Mouse (Mus musculus) layer of hippocampus, adult 9-10 months (tissue): ENCODE measurements around the gene Ppp4r1.

Experiments used
- DNase-seq: peaks from one replicate; pipeline ENCODE4 v3.0.0; 2022; ENCODE audit warnings: low spot score

The Ppp4r1 gene

DNA sequence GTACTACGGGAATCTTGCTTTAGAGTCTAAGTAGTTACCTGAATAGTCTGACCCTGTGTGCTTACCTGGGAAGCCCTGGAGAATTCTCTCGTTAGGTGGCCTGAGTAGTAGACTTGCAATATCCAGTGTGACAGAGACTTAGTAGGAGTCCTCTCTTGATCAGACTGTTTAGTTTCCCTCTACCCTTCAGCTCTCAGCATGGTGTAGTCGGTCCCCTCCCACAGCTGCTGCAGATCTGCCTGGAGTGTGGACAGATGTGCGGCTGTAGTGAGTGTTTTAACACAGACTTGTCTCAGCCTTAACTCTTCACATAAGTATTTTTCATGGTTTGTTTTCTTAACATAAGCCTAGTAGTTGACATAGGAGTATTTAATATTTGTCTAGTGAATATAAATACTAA lies 19.7 kb downstream of the Ppp4r1 start:
- DNase-seq = no peak

DNA sequence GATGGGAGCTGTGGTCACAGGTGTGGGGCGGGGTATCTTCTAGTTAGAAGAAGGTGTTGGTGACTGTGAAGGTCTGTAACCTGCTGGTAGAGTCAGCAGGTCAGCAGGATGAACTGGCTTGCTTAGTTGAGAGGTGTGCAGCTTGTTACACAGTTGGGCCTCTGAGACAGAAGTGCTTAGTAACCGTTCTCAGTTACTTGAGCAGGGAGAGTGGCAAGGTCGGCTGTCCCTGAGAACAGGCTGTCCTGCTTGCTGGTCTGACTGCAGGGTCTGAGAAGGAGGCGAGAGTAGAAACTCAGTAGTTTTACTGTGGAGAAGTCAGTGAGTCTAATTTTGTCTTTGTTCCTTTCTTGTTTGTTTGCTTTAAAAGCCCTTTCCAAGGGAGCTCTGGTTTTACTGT lies 23.6 kb downstream of the Ppp4r1 start:
- no peak for DNase-seq

DNA sequence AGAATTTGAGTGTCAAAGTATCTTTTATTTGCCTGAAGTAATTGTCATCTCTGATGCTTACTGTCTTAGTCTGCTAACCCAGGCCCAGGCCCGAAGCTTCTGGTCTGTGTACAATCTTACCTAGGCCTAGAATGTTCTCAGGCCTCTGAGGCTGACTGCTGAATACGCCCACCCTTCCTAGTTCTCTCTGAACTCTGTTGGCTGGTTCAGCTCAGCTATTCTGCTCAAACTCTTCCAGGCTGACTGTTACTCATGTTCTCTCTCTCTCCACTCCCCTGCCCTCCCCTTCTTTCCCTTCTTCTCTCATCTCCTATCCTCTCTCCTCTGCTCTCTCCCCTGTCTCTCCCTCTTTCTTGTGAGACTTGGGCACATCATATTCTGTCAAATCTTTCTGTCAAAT lies 24.0 kb downstream of the Ppp4r1 start:
- DNase-seq = no peak

DNA sequence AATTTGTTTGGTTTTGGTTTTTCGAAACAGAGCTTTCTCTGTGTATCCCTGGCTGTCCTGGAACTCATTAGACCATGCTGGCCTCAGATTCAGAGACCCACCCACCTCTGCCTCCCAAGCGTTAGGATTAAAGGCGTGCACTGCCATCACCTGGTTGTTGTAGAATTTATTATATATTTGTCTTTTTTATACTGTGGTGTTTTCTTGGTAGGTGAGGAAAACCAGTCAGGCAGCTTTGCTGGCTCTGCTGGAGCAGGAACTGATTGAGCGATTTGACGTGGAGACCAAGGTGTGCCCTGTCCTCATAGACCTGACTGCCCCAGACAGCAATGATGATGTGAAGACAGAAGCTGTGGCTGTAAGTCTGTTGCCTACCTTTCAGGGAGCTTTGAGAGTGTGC lies 28.7 kb downstream of the Ppp4r1 start:
- DNase-seq = no peak

DNA sequence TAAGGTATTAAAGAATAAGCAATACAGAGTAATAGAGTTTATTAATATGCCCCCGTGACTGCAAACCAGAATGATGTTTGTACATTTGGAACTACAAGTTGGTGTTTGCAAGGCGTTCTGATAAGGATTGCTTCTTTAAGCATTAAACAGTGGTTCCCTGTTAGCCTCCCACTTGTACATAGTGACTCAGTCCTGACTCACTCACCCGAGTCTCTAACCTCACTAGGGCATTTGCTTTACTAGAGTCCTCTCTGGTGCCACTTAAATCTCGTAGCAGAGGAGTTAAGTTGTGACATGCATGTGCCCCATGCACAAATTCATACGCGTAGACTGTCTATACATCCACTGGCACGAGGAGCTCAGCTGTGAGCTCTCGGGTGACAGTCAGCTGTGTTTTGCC lies 31.4 kb downstream of the Ppp4r1 start:
- DNase-seq = no peak

DNA sequence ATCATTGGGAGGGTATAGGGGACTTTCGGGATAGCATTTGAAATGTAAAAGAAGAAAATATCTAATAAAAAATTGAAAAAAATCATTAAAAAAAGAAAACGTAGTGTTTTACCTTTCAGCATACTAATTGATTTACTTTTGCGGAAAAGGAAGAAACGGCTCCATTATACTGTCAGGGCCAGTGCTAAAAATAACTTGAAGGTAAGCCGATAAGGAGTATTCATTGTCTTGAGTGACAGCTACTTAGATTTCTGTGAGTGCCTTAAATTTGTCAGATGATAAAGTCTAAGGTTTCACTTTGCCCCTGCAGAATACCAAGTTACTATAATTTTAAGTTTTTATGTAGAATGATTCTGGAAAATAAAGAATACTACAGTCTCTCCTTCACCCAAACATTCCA lies 37.8 kb downstream of the Ppp4r1 start:
- no peak for DNase-seq

DNA sequence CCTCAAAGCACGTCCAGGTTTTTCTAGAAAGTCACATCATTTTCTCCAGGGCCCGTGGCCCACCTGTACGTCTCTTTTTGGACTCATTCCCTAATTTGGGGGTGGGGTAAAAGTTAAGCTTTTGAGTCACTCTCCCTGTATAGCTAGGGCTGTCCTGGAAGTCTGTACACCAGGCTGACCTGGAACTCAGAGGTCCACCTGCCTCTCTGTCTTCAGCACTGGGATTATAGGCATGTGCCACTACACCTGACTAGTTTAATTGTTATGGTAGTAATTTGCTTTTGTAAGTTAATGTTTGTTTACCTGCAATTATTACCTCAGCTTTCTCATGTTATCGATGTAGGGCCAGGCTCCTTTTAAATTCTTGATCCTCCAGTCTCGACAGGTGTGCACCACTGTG lies 40.0 kb downstream of the Ppp4r1 start:
- DNase-seq = no peak

DNA sequence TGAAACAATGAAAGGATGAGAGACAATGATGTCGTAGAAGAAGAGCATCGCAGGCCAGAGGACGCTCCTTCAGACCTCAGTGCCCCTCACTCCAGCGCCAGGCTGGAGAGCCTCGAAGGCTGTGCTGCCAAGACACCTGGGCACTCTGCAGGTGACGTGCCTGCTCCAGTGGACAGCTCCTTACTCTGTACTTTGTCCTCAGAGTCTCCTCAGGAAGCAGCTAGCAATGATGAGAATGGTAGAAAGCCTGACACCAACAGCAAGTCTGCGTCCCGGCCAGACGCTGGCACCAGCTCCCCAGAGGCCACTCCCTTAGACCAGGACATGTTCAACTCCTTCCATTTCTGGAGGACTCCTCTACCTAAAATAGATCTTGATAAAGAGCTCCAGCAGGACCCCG lies 41.9 kb downstream of the Ppp4r1 start:
- no peak for DNase-seq

DNA sequence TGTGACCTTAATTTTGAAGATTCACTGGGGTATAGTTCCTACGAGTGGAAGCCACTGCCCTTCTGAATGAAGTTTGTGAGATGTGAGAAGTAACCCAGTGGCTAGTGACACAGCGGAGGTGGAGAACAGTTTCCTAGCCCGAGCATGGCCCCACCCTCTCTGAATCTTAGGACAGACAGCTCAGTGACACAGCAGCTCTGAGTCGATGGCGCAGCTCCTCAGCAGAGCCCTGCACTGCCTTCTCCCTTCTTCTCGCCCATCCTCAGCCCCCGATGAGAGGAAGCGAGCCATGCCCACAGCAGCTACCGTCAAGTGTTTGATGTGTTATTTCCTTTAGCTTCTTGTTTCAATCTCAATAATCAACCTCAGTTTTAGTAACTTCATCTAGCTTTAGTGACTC lies 43.9 kb downstream of the Ppp4r1 start:
- DNase-seq = no peak

DNA sequence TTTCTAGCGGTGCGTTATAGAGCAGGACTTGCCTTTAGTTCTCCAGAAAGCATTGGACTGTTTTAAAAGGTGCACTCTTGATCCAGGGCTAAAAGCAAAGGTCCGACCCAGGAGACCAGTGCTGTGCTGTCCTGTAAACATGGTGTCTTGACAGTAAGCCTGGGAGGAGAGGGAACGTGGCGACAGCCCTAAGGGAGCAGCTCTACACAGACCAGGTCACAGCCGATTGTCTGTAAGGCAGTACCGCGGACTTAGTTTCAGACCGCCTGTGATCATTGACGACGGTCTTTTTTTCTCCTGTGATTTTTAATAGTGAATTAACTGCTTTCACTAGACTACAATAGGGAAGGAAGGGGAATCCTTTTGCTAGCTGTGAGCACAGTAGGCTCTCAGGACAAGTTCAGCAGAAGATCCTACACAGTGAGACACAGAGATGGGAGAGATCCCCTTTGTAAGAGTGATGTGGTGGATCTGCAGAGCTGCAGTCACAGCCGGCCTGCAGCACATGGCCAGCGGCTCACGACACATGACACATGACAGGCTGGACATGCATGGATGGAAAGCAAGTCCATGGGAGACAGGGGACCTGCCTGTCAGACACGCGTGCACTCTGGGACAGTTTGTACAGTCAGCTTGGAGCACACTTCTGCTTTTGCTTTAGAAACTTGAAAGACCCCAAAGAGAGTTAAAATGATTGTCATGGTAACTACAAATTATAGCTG lies 44.9 kb downstream of the Ppp4r1 start:
- no peak for DNase-seq

DNA sequence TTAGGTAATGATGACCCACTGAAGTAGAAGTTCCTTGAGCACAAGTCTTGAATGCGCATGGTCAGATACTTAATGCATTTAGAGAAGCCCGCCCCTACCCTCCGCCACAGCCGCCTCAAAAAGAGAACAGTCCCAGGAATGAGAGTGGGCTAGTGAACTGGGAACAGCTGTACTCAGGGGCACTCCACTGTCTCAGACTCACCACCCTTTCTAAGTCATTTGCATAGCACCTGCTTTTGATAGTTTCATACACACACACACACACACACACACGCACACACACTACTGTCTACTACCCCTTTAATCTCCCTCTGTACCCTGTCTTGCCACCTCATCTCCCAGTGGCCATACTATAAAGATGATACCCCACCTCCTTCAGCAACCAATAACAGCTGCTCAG lies 45.5 kb downstream of the Ppp4r1 start:
- DNase-seq = no peak

DNA sequence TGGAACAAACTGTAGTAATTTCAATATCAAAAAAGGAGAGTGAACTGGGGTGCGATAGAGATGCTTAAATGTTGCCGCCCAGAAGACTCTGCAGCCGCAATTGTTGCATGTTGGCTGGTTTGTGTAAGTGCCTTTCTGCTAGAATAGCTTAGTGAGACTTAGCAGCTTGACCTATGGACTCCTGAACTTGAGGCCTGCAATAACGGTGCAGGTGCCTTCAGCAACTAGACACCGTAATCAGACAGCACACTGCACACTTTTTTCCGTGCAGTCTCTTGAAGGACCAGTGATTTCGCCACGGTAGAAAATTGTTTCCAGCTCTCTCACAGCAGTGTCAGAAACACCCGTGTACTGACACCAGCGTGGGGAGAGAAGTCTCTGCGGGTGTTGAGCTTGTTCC lies 46.6 kb downstream of the Ppp4r1 start:
- DNase-seq = no peak

DNA sequence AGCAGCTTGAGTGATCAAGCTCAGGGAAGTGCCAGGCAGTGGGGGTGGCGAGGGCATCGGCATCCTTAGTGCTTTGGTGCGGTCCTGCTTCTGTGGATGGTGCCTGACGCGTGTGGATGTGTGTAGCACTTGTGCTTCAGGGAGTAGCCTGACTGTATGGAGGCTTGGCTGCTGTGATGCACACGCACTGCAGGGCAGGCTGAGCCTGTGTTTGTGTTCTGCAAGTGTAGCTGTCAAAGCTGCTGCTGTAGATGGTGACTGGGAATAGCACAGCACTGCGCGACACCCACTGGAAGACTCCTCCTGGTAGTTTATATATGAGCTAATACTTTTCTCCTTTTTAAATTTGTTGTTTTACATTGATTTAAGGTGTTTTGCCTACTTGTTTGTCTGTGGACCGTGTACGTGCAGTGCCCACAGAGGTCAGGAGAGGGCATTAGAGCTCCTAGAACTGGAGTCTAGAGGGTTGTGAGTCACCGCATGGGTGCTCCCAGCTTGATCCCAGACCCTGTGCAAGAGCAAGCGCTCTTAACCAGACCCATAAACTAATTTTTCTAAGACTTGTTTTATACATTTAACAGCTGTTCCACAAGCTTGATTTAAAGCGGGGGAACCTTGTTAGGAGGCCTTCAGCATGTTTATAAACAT lies 48.0 kb downstream of the Ppp4r1 start:
- no peak for DNase-seq

DNA sequence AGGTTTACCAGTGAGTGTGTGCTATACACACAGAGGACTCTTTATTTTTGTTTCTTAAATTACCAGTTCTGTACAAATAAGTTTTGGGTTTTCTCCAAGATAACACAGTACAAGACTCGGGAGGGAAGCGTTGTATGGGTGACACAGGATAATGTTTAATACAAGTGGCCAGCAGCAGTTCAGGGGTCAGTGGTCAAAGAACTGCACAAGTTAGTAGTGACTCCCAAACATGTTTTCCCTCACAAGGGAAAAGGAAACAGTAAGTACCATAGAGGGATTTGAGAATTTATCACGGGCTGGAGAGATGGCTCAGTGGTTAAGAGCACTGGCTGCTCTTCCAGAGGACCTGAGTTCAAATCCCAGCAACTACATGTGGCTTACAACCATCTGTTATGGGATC lies 51.5 kb downstream of the Ppp4r1 start:
- DNase-seq = no peak

DNA sequence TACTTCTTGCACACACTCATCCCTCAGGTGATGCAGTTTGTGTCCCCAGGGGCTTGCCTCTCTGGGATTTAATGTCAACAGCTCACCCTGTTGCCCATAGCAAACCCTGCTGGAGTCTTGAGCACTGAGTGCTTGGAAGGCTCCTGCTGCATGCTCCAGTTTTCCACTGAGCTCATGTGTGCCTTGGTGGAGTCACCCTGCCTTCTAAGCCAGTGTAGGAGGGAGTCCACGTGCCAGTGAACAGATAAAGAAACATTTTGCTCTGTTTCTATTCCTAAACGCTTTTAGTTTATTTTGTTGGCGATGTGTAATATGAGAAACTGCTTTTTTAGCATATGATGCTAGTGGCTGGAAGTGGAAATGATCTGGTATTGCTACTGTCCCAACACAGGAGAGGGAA lies 54.4 kb downstream of the Ppp4r1 start:
- no peak for DNase-seq

DNA sequence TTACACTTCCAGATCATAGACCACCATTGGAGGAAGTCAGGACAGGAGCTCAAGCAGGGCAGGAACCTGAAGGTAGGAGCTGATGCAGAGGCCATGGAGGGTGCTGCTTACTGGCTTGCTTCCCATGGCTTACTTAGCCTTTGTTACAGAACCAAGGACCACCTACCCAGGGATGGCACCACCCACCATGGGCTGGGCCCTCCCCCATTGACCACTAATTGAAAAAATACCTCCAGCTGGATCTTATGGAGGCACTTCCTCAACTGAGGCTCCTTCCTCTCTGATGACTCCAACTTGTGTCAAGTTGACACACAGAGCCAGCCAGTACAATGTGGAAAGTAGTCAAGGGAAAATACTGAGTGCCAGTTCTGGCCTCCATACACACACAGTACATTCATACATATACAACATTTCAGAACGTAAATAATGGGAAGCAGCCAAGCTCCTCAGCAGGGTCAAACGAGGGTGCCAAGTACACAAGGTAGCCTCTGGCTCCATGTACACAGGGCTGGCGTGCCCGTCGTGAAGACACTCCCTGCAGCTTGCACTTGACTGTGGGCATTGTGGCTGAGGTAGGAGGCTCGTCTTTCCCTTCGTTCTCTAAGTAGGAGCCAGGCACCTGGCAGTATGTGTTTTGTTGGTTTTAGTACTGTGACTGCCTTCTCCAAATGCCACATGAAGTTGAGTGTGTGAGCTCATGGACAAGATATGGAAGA lies 57.3 kb downstream of the Ppp4r1 start:
- DNase-seq = no peak

DNA sequence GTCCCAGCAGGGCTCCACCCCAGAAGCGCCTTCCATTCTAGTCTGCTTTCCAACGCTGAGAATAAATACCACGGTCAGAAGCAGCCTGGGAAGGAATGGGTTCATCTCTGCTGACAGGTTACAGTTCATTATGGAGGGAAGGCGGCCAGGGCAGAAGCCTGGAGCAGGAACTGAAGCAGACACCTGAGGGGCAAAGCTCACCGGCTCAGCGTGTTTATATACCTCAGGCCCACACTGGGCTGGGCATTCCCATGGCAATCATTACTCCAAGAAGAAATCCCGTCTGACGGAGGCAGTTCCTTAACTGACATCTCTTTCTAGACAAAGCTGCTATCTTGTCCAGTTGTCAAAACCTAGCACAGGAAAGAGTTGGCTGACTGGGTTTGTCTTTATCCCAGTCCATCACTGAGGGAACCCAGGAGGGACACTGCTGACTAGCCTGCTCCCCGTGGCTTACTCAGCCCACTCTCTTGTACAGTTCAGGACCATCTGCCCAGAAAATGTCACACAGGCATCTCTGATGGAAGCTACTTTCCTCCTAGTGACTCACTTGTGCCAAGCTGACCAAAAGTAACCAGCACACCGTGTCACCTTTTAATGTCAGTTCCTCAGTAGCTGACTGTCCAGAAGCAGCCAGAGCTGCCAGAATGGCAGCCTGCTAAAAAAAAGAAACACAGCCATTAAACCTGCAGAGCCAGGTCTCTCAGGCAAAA lies 60.5 kb downstream of the Ppp4r1 start:
- no peak for DNase-seq

DNA sequence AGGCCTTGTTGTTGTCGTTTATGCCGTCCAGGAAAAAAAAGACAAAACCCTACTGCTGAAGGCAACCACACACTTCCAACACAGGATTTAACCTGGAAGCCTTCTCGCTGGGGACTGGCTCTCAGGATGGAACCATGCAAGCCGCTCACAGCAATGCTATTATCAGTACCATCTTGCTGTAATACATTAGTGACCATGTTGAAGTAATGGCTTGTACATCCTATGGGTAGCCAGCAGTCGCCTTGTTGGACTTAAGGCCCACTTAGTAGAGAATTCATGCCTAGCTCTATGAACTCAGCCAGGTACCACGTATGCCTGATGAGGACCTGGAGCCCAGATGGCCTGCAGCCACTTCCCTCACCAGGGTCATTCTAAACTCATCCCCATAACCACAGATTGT lies 63.0 kb downstream of the Ppp4r1 start:
- DNase-seq = no peak

DNA sequence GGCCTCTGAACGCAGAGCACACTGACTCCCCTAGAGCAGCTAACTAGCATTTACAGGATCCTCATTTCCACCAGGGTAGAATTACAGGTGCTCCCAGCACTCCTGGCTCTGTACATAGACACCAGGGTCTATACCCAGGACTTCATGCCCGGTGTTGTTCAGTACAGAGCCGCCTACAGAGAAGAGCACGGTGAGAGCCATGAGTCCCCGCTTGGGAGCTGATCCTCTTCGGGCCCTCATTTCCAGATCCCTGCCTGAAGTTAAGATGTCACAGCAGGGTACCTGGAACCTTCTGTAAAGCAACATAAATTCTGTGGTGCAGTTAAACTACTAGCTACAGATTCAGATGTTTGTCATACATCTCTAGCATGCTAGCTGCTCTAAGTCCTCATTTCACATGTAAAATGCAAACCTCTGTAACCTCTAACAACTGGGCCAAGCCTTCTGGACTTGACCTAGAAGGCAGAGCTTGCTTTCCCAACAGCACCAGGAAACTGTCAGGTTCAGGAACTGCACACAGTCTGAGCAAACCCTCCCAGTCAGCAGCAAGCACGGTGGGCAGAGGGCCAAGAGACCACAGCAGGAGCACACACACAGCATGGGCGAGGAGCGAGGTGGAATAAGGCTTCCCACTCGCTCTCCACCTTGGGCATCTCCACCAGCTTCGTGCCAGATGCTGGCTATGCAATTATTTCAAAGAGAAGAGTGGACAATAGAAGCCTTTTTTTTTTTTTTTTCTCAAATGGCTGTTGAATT lies 65.5 kb downstream of the Ppp4r1 start:
- no peak for DNase-seq

DNA sequence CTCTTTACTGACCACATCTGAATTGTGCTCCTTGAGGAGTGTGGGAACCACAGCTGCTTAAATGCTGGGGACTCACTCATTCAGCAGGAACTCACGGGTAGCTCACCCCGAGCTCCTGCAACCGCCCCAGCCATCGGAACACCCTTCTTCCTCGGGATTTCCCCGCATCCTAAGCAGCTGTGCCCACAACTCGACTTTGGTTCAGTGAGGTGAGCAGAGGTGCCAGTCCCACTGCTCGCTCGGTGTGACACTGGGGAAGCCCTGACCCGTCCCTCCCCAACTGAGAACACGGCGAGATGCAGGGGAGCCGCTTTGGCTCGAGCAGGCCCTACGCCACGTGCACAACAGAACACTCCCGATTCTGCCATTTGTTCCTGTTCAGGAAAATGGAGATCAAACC lies 68.1 kb downstream of the Ppp4r1 start:
- no peak for DNase-seq

DNA sequence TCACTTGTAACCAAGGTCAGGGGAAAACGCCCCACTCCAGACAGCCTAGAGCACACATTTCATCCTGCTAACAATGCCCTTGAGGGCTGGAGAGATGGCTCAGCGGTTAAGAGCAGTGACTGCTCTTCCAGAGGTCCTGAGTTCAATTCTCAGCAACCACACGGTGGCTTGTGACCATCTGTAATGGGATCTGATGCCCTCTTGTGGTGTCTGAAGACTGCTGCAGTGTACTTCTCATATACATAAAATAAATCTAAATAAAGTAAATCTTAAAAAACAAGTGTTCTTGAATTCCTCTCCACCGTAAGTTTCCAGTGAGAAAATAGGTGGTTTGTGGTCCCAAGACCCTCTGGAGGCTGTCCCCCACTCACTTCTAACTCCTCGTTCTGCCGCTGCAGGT lies 69.4 kb downstream of the Ppp4r1 start:
- DNase-seq = no peak

DNA sequence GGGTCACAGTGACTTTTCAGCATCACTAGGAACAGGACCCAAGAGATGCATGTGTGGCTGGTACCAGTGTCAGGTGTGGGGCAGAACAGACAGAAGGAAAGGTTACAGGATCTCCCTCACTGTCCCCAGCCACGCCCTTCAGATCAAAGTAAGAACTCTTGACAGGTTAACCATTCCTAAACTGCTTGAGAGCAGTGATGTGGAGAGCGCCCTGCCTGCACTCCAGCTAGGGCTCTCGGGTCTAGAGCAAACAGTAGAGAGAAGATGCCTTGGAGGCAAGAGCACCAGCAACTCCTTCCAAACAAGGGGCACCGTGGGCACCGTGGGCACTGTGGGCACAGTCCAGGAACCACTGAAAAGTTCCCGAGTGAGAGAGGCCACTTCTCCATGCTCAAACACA lies 71.0 kb downstream of the Ppp4r1 start:
- DNase-seq = no peak
